Mouse (Mus musculus) ES-E14 (cell line): ENCODE measurements at regions not wholly inside any gene's neighbourhood (a gene's known extent, or its start where the extent isn't known, plus 50 kb on each side); places are given as distances from the start of the nearest gene placed in this dataset.

Experiments
- CHD2 ChIP-seq: IDR thresholded peaks from 2 replicates; pipeline ENCODE4 v1.6.1; 2014; ENCODE audit warnings: mild to moderate bottlenecking, low read depth, low read length, inconsistent platforms
- MAFK ChIP-seq: IDR thresholded peaks from 2 replicates; pipeline ENCODE4 v1.6.1; 2014; ENCODE audit warnings: mild to moderate bottlenecking, low read depth, low read length, inconsistent platforms; ENCODE audit not compliant: insufficient read depth
- ZC3H11A ChIP-seq: IDR thresholded peaks from 2 replicates; pipeline ENCODE4 v1.6.1; 2012; ENCODE audit warnings: low read depth, mild to moderate bottlenecking, inconsistent platforms, low read length, borderline replicate concordance

GRCm38 (mm10) chr5:43354351-43354942 lies 121.5 kb downstream of the Cpeb2 start:
- TF ChIP-seq MAFK (no peak), ZC3H11A (no peak), CHD2 (no peak)
